Mouse (Mus musculus) liver, embryonic 14.5 days (tissue): ENCODE results near the gene Lbhd2.

Source experiments
- CTCF ChIP-seq: IDR thresholded peaks from 2 replicates; pipeline ENCODE4 v1.5.1; 2016; ENCODE audit warnings: antibody characterized with exemption, low read depth, control low read depth
- EP300 ChIP-seq: IDR thresholded peaks from 2 replicates; pipeline ENCODE4 v1.6.1; 2016; ENCODE audit warnings: antibody characterized with exemption, low read depth

DNA sequence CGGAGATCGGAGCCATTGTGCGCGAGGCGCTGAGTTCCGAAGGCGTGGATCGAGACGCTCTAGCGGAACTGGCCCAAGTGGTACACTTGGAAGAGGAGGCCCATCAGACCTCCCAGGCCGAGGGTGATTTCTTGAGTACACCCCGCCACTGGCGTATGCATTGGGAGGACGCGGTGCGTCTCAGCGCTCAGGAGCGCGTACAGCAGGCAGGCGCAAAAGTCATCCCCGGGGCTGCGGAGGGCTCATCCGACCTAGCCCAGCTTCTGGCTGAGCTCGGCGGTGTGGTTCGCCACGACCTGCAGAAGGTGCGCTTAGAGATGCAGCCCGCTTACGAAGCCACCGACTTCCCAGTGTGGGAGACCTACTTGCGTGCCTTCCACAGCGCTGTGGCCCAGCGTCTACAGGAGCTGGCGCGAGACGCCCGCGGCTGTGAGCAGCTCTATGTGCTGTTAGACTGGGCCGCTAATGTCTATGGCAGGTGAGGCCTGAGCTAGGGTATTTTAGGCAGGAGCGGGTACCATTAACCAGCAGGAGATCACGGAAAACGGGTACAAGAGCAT, 17.0 kb downstream of the Lbhd2 start:
- TF ChIP-seq CTCF (no peak), EP300 (no peak)
